Mouse (Mus musculus) midbrain, embryonic 16.5 days (tissue): ENCODE results near the gene Tmem81. TPM values are rescaled to one million over a fixed set of nuclear protein-coding genes. Genes with fewer than 3 reads are reported as not detected.
A peak's percentile ranks its signal among the peaks of the same experiment; 100 is the strongest.

Experiments used
- ATAC-seq: fragments of 200-750 bp; cut with Nextera tagmentation; 2 replicates; pipeline ENCODE4 v1.8.0; 2017; ENCODE audit warnings: moderate TSS enrichment
- H3K27ac ChIP-seq: fragments of 300-500 bp; sonication (generic); 2 replicates; pipeline ENCODE4 v1.5.1; 2014; ENCODE audit warnings: mild to moderate bottlenecking, low read length, mixed read lengths
- H3K27me3 ChIP-seq: fragments of 300-500 bp; sonication (generic); 2 replicates; pipeline ENCODE4 v1.6.1; 2014; ENCODE audit warnings: low read depth, low read length, mixed read lengths; ENCODE audit not compliant: control insufficient read depth, insufficient read depth
- H3K36me3 ChIP-seq: fragments of 300-500 bp; sonication (generic); 2 replicates; pipeline ENCODE4 v1.6.1; 2014; ENCODE audit warnings: mild to moderate bottlenecking, low read length, moderate library complexity, mixed read lengths; ENCODE audit not compliant: control insufficient read depth, insufficient read depth
- H3K4me1 ChIP-seq: fragments of 300-500 bp; sonication (generic); 2 replicates; pipeline ENCODE4 v1.6.1; 2014; ENCODE audit warnings: mild to moderate bottlenecking, low read length, mixed read lengths; ENCODE audit not compliant: control insufficient read depth, insufficient read depth
- H3K4me2 ChIP-seq: fragments of 300-500 bp; sonication (generic); 2 replicates; pipeline ENCODE4 v1.6.1; 2014; ENCODE audit warnings: mild to moderate bottlenecking, low read length, mixed read lengths
- H3K4me3 ChIP-seq: fragments of 300-500 bp; sonication (generic); 2 replicates; pipeline ENCODE4 v1.5.1; 2014; ENCODE audit warnings: low read depth, mild to moderate bottlenecking, low read length, moderate library complexity, mixed read lengths
- H3K9ac ChIP-seq: fragments of 300-500 bp; sonication (generic); 2 replicates; pipeline ENCODE4 v1.6.1; 2014; ENCODE audit warnings: low read depth, low read length, mixed read lengths
- H3K9me3 ChIP-seq: fragments of 300-500 bp; sonication (generic); replicated peaks from 2 replicates; pipeline ENCODE4 v1.6.1; 2014; ENCODE audit warnings: mild to moderate bottlenecking, low read length, mixed read lengths; ENCODE audit not compliant: control insufficient read depth, poor library complexity, severe bottlenecking
- WGBS: fragments of 180-500 bp; shearing (Covaris S2); extraction: QIAGEN DNeasy Blood & Tissue Kit; methylation state at CpG from one replicate; pipeline ENCODE4 v1.1.7; 2014; 5-methylcytosine and 5-hydroxymethylcytosine counted together
- polyA plus RNA-seq: library from polyadenylated mRNA; unstranded; fragments of >200 nt; fragmentation: Nextera tagmentation; extraction: Ambion mirVana; gene quantifications from 2 replicates; pipeline ENCODE4 v1.2.1, GENCODE M21; 2015

Gene Tmem81
- polyA plus RNA-seq, 1 experiment from 2014 or later: 1.3 TPM

DNA sequence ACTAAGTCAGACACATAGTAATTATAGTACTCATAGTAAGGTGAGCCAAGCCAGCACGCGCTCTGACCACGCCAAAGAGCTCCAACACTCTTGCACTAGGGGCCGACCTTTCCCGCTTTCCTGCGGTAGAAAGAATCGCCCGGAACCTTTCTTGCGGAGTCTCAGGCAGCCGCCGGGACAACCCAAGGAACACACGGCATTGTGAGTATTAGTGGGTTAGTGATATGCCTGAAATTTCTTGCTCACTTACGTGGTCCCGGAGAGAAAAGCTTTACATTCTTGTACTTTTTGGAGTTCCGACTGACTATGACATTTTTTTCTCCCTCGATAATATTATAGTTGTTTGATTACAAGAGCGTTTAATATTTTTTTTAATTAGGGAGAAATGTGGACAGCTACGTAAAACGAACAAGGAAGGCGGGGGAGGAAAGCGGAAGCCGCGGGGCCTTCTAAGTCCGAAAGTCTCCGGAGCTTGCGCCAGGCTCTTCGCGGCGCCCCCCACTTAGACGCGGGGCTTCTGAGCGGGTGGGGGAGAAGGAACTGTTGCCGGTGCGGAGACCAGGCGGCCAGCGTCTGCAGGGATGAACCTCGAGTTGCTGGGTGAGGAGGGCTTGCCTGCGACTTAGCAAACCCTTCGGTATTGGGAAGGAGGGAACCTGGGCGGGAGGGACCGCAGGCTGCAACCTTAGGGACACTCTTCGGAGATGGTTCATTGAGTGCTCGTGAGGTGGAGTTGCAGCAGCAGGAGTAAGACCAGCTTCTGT, 28.9 kb upstream of the Tmem81 start, which contains the start of gene Rbbp5:
TSS of gene Rbbp5 (plus strand) at position 438 of the 764 bp plus-strand sequence.
- peak within 1 kb of the TSS; percentile 75 for H3K27ac ChIP-seq
- no peaks in the 10 kb centered on the region for H3K9me3 ChIP-seq
- H3K4me1 ChIP-seq: peaks cover 18% of the 10 kb centered on the region
- peak within 1 kb of the TSS; percentile 81 for H3K9ac ChIP-seq
- peak; percentile 93 for ATAC-seq
- H3K27me3 ChIP-seq: no peaks in the 10 kb centered on the region
- H3K4me3 ChIP-seq: peak within 1 kb of the TSS; percentile 85
- peak within 1 kb of the TSS; percentile 89 for H3K4me2 ChIP-seq
- WGBS: under 1% methylated on average over 43 of the region's 43 CpGs
- H3K36me3 ChIP-seq: no peaks in the 10 kb centered on the region

GRCm38 (mm10) chr1:132479438-132479837, 26.6 kb upstream of the Tmem81 start:
- H3K4me3 ChIP-seq: no peak overlapping the region
- WGBS: 84% methylated on average over 1 of the region's 1 CpGs
- no peaks in the 10 kb centered on the region for H3K9me3 ChIP-seq
- H3K27me3 ChIP-seq: no peaks in the 10 kb centered on the region
- no peak overlapping the region for H3K4me2 ChIP-seq
- no peaks in the 10 kb centered on the region for H3K36me3 ChIP-seq
- no peak overlapping the region for H3K9ac ChIP-seq
- H3K27ac ChIP-seq: no peak overlapping the region
- H3K4me1 ChIP-seq: peaks cover 18% of the 10 kb centered on the region
- no peak for ATAC-seq

GRCm38 (mm10) chr1:132481619-132482018, 24.4 kb upstream of the Tmem81 start:
- WGBS: 97% methylated on average over 2 of the region's 2 CpGs
- Histone ChIP-seq H3K27me3 (no peaks in the 10 kb centered on the region), H3K9me3 (no peaks in the 10 kb centered on the region), H3K36me3 (0 out of 2 replicates have a peak, but pooled peaks cover under 1% of the 10 kb centered on the region), H3K9ac (no peak overlapping the region), H3K4me3 (no peak overlapping the region), H3K27ac (no peak overlapping the region), H3K4me1 (peaks cover 12% of the 10 kb centered on the region), H3K4me2 (no peak overlapping the region)
- no peak for ATAC-seq

DNA sequence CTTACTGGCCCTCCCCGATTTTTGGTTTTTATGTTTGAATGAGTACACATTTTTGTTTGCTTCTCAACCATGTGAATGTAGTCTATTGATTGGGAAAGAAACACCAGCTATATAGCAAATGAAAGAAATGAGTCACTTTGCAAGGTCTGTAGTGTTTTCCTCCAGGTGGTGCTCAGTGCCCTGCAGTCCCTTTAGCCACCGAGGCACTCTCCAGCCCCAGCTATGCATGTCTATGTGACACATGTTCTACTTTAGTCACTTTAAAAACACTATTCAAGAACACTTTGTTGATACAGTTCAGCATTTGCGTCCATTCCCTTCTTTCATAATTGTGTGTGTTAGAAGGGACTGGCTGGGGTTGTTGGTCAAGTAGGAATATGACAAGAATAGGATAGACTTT, 22.8 kb upstream of the Tmem81 start:
- no peaks in the 10 kb centered on the region for H3K27me3 ChIP-seq
- H3K9me3 ChIP-seq: no peaks in the 10 kb centered on the region
- no peak overlapping the region for H3K4me3 ChIP-seq
- H3K36me3 ChIP-seq: 0 out of 2 replicates have a peak, but pooled peaks cover 6% of the 10 kb centered on the region
- 83% methylated on average over 3 of the region's 3 CpGs for WGBS
- H3K27ac ChIP-seq: no peak overlapping the region
- no peak for ATAC-seq
- H3K9ac ChIP-seq: no peak overlapping the region
- peaks cover 8% of the 10 kb centered on the region for H3K4me1 ChIP-seq
- H3K4me2 ChIP-seq: no peak overlapping the region

DNA sequence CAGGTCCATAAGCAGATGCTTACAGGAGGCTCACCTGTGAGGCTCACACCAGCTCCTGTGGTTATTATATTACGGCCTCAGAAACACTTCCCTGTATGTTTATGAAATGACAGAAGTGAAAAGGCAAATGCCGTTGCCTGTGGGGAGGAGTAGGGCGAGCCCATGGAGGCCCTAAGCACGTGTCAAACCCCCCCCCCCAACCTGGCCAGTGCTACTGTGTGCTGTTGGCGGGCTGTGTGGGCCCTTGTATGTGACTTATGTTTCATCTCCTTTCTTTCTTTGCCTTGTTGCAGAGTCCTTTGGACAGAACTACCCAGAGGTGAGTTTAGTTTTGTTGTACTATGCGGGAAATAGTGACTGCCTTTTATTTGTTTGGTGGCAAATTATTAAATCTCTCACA, 22.3 kb upstream of the Tmem81 start:
- no peak overlapping the region for H3K4me2 ChIP-seq
- H3K9me3 ChIP-seq: no peaks in the 10 kb centered on the region
- H3K36me3 ChIP-seq: 0 out of 2 replicates have a peak, but pooled peaks cover 6% of the 10 kb centered on the region
- H3K9ac ChIP-seq: no peak overlapping the region
- WGBS: 91% methylated on average over 6 of the region's 6 CpGs
- no peak for ATAC-seq
- H3K4me1 ChIP-seq: peaks cover 2% of the 10 kb centered on the region
- no peaks in the 10 kb centered on the region for H3K27me3 ChIP-seq
- H3K27ac ChIP-seq: no peak overlapping the region
- H3K4me3 ChIP-seq: no peak overlapping the region

- no peaks in the 10 kb centered on the region for H3K9me3 ChIP-seq
- H3K4me3 ChIP-seq: no peak overlapping the region
- no peaks in the 10 kb centered on the region for H3K27me3 ChIP-seq
- no peak overlapping the region for H3K9ac ChIP-seq
- no peaks in the 10 kb centered on the region for H3K4me1 ChIP-seq
- peaks cover 32% of the 10 kb centered on the region for H3K36me3 ChIP-seq
- no peak overlapping the region for H3K27ac ChIP-seq
- no peak for ATAC-seq
- WGBS: 91% methylated on average over 2 of the region's 2 CpGs
- no peak overlapping the region for H3K4me2 ChIP-seq
Observed at GRCm38 (mm10) chr1:132500535-132500934, 5.5 kb upstream of the Tmem81 start.

DNA sequence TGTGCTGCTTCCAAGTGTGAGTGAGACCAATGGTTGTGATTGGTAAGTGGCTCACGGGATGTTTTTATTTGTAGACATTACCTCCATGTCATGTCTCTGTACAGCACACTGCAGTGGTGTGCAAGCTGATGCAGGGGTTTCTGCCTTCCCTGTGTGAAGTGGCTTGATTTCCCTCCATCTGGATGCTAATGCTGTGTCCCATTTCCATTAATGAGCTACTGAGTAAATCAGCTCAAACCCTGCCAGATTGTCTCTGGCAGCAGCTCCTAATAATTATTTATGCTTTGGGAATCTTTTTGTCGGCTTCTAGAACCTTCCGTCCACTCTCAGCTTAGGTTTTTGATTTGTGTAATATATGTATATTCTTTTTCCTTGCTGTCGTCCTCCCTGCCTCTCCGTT, 875 bp upstream of the Tmem81 start:
- H3K4me2 ChIP-seq: no peak overlapping the region
- H3K9ac ChIP-seq: no peak overlapping the region
- H3K36me3 ChIP-seq: peaks cover 13% of the 10 kb centered on the region
- no peaks in the 10 kb centered on the region for H3K27me3 ChIP-seq
- H3K27ac ChIP-seq: no peak overlapping the region
- H3K4me3 ChIP-seq: no peak overlapping the region
- no peaks in the 10 kb centered on the region for H3K4me1 ChIP-seq
- WGBS: 79% methylated on average over 5 of the region's 5 CpGs
- ATAC-seq: no peak
- H3K9me3 ChIP-seq: no peaks in the 10 kb centered on the region

DNA sequence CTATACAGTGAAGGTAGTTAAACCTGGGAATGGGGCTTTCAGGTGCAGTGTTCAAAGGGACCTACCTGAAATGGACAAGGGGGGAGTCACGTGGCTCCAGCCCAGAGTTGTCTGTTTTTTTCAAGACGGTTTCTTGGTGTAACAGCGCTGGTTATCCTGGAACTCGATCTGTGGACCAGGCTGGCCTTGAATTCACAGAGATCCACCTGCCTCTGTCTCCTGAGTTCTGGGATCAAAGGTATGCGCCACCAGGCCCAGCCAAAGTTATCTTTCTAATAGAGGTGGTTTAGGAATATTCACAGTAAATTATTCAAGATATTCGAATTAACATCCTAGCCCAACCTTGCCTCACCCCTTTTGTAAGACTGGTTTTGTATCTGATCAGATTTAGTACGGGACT, 626 bp downstream of the Tmem81 start:
- no peak for ATAC-seq
- Histone ChIP-seq H3K4me3 (no peak overlapping the region), H3K4me2 (no peak overlapping the region), H3K9me3 (no peaks in the 10 kb centered on the region), H3K27me3 (no peaks in the 10 kb centered on the region), H3K27ac (no peak overlapping the region), H3K36me3 (peaks cover 9% of the 10 kb centered on the region), H3K9ac (no peak overlapping the region), H3K4me1 (no peaks in the 10 kb centered on the region)
- WGBS: 97% methylated on average over 7 of the region's 7 CpGs

- ATAC-seq: no peak
- no peak overlapping the region for H3K4me3 ChIP-seq
- H3K9me3 ChIP-seq: no peaks in the 10 kb centered on the region
- peaks cover under 1% of the 10 kb centered on the region; the same call in 1 of the 2 replicates for H3K36me3 ChIP-seq
- WGBS: 92% methylated on average over 5 of the region's 5 CpGs
- H3K27me3 ChIP-seq: no peaks in the 10 kb centered on the region
- no peak overlapping the region for H3K27ac ChIP-seq
- no peaks in the 10 kb centered on the region for H3K4me1 ChIP-seq
- H3K9ac ChIP-seq: no peak overlapping the region
- no peak overlapping the region for H3K4me2 ChIP-seq
Observed at GRCm38 (mm10) chr1:132509771-132510170, 3.7 kb downstream of the Tmem81 start.
